Mouse (Mus musculus) stomach, postnatal 0 days (tissue): Measurements from ENCODE around the gene Tmem127.

ENCODE experiments used
- CTCF ChIP-seq: IDR thresholded peaks from 2 replicates; pipeline ENCODE4 v1.5.1; 2016; ENCODE audit warnings: antibody characterized with exemption, low read depth, mild to moderate bottlenecking, moderate library complexity
- EP300 ChIP-seq: optimal IDR thresholded peaks from 2 replicates; pipeline ENCODE3; 2016; ENCODE audit warnings: antibody characterized with exemption

DNA sequence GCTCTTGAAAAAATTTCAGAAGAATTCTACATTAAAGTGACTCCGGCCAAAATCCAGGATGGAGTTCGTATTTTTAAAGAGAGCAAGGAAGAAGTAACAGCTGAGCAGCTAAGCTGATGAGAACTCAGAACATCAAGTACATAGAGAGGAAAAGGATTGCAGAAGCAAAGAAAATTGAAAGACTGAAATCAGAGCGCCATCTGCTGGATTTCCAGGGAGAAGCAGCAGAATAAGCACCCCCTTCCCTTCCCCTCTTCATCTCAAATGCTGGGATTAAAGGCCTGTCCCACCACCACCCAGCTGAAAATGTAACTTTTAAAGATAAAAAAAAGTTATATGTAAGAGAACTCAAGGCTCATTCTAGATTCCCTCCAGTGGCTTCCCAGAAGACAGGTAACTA lies 42.8 kb upstream of the Tmem127 start:
- TF ChIP-seq EP300 (no peak), CTCF (peak; percentile 86)
